Mouse (Mus musculus): ENCODE results near the gene Grk4. TPM values are rescaled to one million over a fixed set of nuclear protein-coding genes. Genes with fewer than 3 reads are reported as not detected.

Grk4 gene
- polyA plus RNA-seq, 1 experiment from 2014 or later: 5.3 TPM

- 71% methylated on average over 5 of the region's 5 CpGs for WGBS
- H3K9me3 ChIP-seq (ENCODE audit: control insufficient read depth, low read length): no peaks in the 10 kb centered on the region
- H3K4me3 ChIP-seq (ENCODE audit: low read depth, low read length): no peak overlapping the region
- H3K27me3 ChIP-seq (ENCODE audit: control insufficient read depth, insufficient read depth, low read length): no peaks in the 10 kb centered on the region
- H3K4me1 ChIP-seq (ENCODE audit: control insufficient read depth, insufficient read depth, low read length): no peaks in the 10 kb centered on the region
- H3K36me3 ChIP-seq (ENCODE audit: control insufficient read depth, insufficient read depth, low read length): peaks cover 64% of the 10 kb centered on the region
- peak; percentile 76; the same call in 1 of the 2 replicates for ATAC-seq (ENCODE audit: low read depth)
- H3K27ac ChIP-seq (ENCODE audit: low read depth, low read length): no peak overlapping the region
- no peak overlapping the region for H3K9ac ChIP-seq (replicated peaks; ENCODE audit: low read depth, low read length)
- H3K4me2 ChIP-seq (ENCODE audit: low read depth, low read length): no peak overlapping the region
Measured at GRCm38 (mm10) chr5:34642932-34643331, 17.2 kb upstream of the Grk4 start.

- Histone ChIP-seq H3K36me3 (ENCODE audit: control insufficient read depth, insufficient read depth, low read length) (peaks cover 86% of the 10 kb centered on the region), H3K4me2 (ENCODE audit: low read depth, low read length) (no peak overlapping the region), H3K4me3 (ENCODE audit: low read depth, low read length) (no peak overlapping the region), H3K27me3 (ENCODE audit: control insufficient read depth, insufficient read depth, low read length) (no peaks in the 10 kb centered on the region), H3K27ac (ENCODE audit: low read depth, low read length) (no peak overlapping the region), H3K9ac (replicated peaks; ENCODE audit: low read depth, low read length) (no peak overlapping the region), H3K9me3 (ENCODE audit: control insufficient read depth, low read length) (no peaks in the 10 kb centered on the region), H3K4me1 (ENCODE audit: control insufficient read depth, insufficient read depth, low read length) (no peaks in the 10 kb centered on the region)
- WGBS: 49% methylated on average over 4 of the region's 4 CpGs
- no peak for ATAC-seq (ENCODE audit: low read depth)
Measured at GRCm38 (mm10) chr5:34647581-34647980, 12.6 kb upstream of the Grk4 start.

- no peak for ATAC-seq (ENCODE audit: low read depth)
- no peaks in the 10 kb centered on the region for H3K9me3 ChIP-seq (ENCODE audit: control insufficient read depth, low read length)
Measured at GRCm38 (mm10) chr5:34652961-34653360, 7.2 kb upstream of the Grk4 start.

DNA sequence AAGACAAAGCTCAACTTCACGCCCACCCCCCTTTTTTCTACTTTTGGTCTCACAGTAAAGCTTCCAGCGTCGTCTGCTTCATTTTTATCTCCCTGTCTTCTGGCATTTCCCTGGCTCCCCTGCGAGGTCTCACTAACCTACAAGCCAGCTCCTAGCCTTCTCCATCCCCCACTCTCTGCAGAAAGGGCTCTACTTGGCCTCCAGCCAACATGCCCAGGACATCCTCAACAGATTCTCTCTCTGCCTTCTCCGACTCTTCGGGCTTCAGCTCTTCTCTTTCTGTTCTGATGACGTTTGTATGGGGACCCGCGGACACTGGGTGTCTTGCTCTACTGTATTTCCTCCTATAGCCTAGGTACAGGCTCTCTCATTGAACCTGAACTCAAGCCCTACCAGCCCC is 5.3 kb upstream of the Grk4 start:
- H3K4me2 ChIP-seq (ENCODE audit: low read depth, low read length): no peak overlapping the region
- H3K9me3 ChIP-seq (ENCODE audit: control insufficient read depth, low read length): no peaks in the 10 kb centered on the region
- no peak for ATAC-seq (ENCODE audit: low read depth)
- no peak overlapping the region for H3K27ac ChIP-seq (ENCODE audit: low read depth, low read length)
- 89% methylated on average over 9 of the region's 9 CpGs for WGBS
- no peak overlapping the region for H3K4me3 ChIP-seq (ENCODE audit: low read depth, low read length)
- H3K27me3 ChIP-seq (ENCODE audit: control insufficient read depth, insufficient read depth, low read length): no peaks in the 10 kb centered on the region
- peaks cover 8% of the 10 kb centered on the region for H3K4me1 ChIP-seq (ENCODE audit: control insufficient read depth, insufficient read depth, low read length)
- H3K36me3 ChIP-seq (ENCODE audit: control insufficient read depth, insufficient read depth, low read length): peaks cover 56% of the 10 kb centered on the region
- H3K9ac ChIP-seq (replicated peaks; ENCODE audit: low read depth, low read length): no peak overlapping the region

More at GRCm38 (mm10) chr5:34652961-34653360, 7.2 kb upstream of the Grk4 start:
- H3K27ac ChIP-seq (ENCODE audit: low read depth, low read length): no peak overlapping the region
- H3K27me3 ChIP-seq (ENCODE audit: control insufficient read depth, insufficient read depth, low read length): no peaks in the 10 kb centered on the region
- no peak overlapping the region for H3K4me2 ChIP-seq (ENCODE audit: low read depth, low read length)
- 98% methylated on average over 5 of the region's 5 CpGs for WGBS
- peaks cover 70% of the 10 kb centered on the region for H3K36me3 ChIP-seq (ENCODE audit: control insufficient read depth, insufficient read depth, low read length)
- H3K9ac ChIP-seq (replicated peaks; ENCODE audit: low read depth, low read length): no peak overlapping the region
- H3K4me3 ChIP-seq (ENCODE audit: low read depth, low read length): no peak overlapping the region
- no peaks in the 10 kb centered on the region for H3K4me1 ChIP-seq (ENCODE audit: control insufficient read depth, insufficient read depth, low read length)

DNA sequence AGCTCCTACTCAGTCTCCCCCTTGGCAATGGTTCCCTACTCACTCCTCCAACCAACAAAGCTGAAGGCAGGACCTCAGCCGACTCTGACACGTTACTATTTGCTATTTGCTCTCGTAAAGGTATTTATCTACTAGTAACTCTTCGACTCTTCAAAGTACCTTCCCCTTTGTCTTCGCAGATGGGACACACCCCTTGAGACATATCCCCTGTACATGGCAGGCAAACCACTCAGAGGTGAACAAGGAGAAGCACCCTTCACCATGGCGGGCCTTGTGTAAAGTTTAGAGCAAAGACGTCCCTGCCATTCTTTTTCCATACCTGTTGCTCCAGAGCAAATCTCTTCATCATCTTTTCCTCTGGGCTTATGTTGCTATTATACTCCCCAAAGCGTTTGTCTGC is 2.6 kb upstream of the Grk4 start:
- 94% methylated on average over 8 of the region's 8 CpGs for WGBS
- no peak overlapping the region for H3K27ac ChIP-seq (ENCODE audit: low read depth, low read length)
- no peaks in the 10 kb centered on the region for H3K9me3 ChIP-seq (ENCODE audit: control insufficient read depth, low read length)
- H3K36me3 ChIP-seq (ENCODE audit: control insufficient read depth, insufficient read depth, low read length): peaks cover 29% of the 10 kb centered on the region
- no peak overlapping the region for H3K9ac ChIP-seq (replicated peaks; ENCODE audit: low read depth, low read length)
- ATAC-seq (ENCODE audit: low read depth): no peak
- peaks cover 8% of the 10 kb centered on the region for H3K4me1 ChIP-seq (ENCODE audit: control insufficient read depth, insufficient read depth, low read length)
- no peaks in the 10 kb centered on the region for H3K27me3 ChIP-seq (ENCODE audit: control insufficient read depth, insufficient read depth, low read length)
- H3K4me3 ChIP-seq (ENCODE audit: low read depth, low read length): no peak overlapping the region
- H3K4me2 ChIP-seq (ENCODE audit: low read depth, low read length): no peak overlapping the region

DNA sequence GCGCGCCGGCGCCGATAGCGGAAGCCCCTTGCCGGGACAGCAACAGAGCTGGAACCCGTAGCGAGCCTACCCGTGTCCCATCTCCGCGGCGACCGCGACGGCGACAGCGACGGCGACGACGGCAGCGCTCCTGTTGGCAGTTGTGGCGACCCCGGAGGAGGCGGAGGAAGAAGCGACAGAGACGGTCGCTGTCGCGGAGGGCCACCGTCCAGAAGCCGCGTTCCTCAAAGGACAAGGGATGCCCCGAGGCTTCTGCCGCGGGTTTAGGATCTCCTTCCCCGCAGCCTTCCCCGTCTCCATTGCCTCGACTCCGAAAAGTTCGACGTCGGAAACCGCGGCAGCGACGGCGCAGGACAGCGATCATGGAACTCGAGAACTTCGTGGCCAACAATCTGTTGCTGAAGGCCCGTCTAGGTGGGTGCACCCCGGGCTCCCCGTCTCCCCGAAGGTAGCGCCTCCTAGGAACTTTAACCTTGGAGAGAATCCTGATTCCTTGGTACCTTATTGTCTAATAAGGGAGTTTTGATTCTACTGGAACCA is 482 bp downstream of the Grk4 start:
- peak overlapping the region; percentile 51 for H3K4me2 ChIP-seq (ENCODE audit: low read depth, low read length)
- H3K4me3 ChIP-seq (ENCODE audit: low read depth, low read length): peak overlapping the region; percentile 71
- H3K9me3 ChIP-seq (ENCODE audit: control insufficient read depth, low read length): no peaks in the 10 kb centered on the region
- ATAC-seq (ENCODE audit: low read depth): no peak
- no peaks in the 10 kb centered on the region for H3K27me3 ChIP-seq (ENCODE audit: control insufficient read depth, insufficient read depth, low read length)
- under 1% methylated on average over 57 of the region's 57 CpGs for WGBS
- peaks cover 8% of the 10 kb centered on the region; the same call in 1 of the 2 replicates for H3K36me3 ChIP-seq (ENCODE audit: control insufficient read depth, insufficient read depth, low read length)
- peaks cover 8% of the 10 kb centered on the region for H3K4me1 ChIP-seq (ENCODE audit: control insufficient read depth, insufficient read depth, low read length)
- peak overlapping the region; percentile 66 for H3K9ac ChIP-seq (replicated peaks; ENCODE audit: low read depth, low read length)
- H3K27ac ChIP-seq (ENCODE audit: low read depth, low read length): peak overlapping the region; percentile 81

- H3K4me3 ChIP-seq (ENCODE audit: low read depth, low read length): no peak overlapping the region
- H3K27me3 ChIP-seq (ENCODE audit: control insufficient read depth, insufficient read depth, low read length): no peaks in the 10 kb centered on the region
- H3K9ac ChIP-seq (replicated peaks; ENCODE audit: low read depth, low read length): no peak overlapping the region
- H3K4me1 ChIP-seq (ENCODE audit: control insufficient read depth, insufficient read depth, low read length): peaks cover 8% of the 10 kb centered on the region
- WGBS: 84% methylated on average over 4 of the region's 4 CpGs
- peaks cover 4% of the 10 kb centered on the region; the same call in 1 of the 2 replicates for H3K36me3 ChIP-seq (ENCODE audit: control insufficient read depth, insufficient read depth, low read length)
- no peaks in the 10 kb centered on the region for H3K9me3 ChIP-seq (ENCODE audit: control insufficient read depth, low read length)
- ATAC-seq (ENCODE audit: low read depth): no peak
- no peak overlapping the region for H3K27ac ChIP-seq (ENCODE audit: low read depth, low read length)
- no peak overlapping the region for H3K4me2 ChIP-seq (ENCODE audit: low read depth, low read length)
Measured at GRCm38 (mm10) chr5:34661909-34662308, 1.7 kb downstream of the Grk4 start.

DNA sequence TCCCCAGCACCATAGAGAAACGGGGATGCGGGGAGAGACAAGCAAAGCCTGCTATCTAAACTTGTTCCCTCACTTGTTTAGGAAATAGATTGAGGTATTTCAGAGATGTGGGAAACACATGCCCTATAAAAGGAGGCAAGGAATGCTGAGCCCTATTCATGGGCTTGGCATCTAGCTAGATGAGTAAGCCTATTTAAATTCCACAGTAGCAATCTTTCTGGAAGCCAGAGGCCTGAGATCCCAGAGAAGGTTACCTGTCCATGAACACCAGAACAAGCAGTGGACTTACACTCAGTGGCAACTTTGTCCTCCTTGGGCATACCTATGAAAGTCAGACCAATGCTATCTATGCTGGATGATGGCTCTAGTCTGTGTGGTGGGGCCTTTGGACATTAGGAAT is 3.1 kb downstream of the Grk4 start:
- Histone ChIP-seq H3K36me3 (ENCODE audit: control insufficient read depth, insufficient read depth, low read length) (no peaks in the 10 kb centered on the region), H3K27ac (ENCODE audit: low read depth, low read length) (no peak overlapping the region), H3K9me3 (ENCODE audit: control insufficient read depth, low read length) (no peaks in the 10 kb centered on the region), H3K4me2 (ENCODE audit: low read depth, low read length) (no peak overlapping the region), H3K4me1 (ENCODE audit: control insufficient read depth, insufficient read depth, low read length) (peaks cover 8% of the 10 kb centered on the region), H3K27me3 (ENCODE audit: control insufficient read depth, insufficient read depth, low read length) (no peaks in the 10 kb centered on the region), H3K4me3 (ENCODE audit: low read depth, low read length) (no peak overlapping the region), H3K9ac (replicated peaks; ENCODE audit: low read depth, low read length) (no peak overlapping the region)
- ATAC-seq (ENCODE audit: low read depth): no peak
- WGBS: 98% methylated on average over 2 of the region's 2 CpGs

DNA sequence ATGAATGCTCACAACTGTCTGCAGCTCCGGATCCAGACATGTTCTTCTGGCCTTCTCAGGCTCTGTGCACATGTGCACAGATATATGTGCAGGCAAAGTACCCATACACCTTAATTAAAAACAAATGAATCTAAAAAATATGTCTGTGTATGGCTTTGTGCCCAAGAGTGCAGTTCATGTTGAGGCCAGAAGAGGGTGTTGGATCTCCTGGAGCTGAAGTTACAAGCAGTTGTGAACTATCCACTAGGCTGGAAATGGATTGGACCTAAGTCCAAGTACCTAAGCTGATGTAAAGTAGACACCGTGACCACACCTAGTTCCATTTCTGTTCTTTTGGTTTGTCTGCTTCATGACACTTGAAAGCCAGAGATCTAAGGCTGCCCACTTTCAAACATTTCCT is 9.3 kb downstream of the Grk4 start:
- ATAC-seq (ENCODE audit: low read depth): no peak
- Histone ChIP-seq H3K9me3 (ENCODE audit: control insufficient read depth, low read length) (no peaks in the 10 kb centered on the region), H3K4me1 (ENCODE audit: control insufficient read depth, insufficient read depth, low read length) (no peaks in the 10 kb centered on the region), H3K27ac (ENCODE audit: low read depth, low read length) (no peak overlapping the region), H3K4me3 (ENCODE audit: low read depth, low read length) (no peak overlapping the region), H3K36me3 (ENCODE audit: control insufficient read depth, insufficient read depth, low read length) (no peaks in the 10 kb centered on the region), H3K27me3 (ENCODE audit: control insufficient read depth, insufficient read depth, low read length) (no peaks in the 10 kb centered on the region), H3K9ac (replicated peaks; ENCODE audit: low read depth, low read length) (no peak overlapping the region), H3K4me2 (ENCODE audit: low read depth, low read length) (no peak overlapping the region)
- 82% methylated on average over 2 of the region's 2 CpGs for WGBS
